Mouse (Mus musculus): ENCODE results near the gene Fam174b. TPM values are rescaled to one million over a fixed set of nuclear protein-coding genes. Genes with fewer than 3 reads are reported as not detected.

The Fam174b gene
- polyA plus RNA-seq (2015; fragmentation: Nextera tagmentation; extraction: Ambion mirVana), result 50.1 and 57.6 TPM in 2 replicates

DNA sequence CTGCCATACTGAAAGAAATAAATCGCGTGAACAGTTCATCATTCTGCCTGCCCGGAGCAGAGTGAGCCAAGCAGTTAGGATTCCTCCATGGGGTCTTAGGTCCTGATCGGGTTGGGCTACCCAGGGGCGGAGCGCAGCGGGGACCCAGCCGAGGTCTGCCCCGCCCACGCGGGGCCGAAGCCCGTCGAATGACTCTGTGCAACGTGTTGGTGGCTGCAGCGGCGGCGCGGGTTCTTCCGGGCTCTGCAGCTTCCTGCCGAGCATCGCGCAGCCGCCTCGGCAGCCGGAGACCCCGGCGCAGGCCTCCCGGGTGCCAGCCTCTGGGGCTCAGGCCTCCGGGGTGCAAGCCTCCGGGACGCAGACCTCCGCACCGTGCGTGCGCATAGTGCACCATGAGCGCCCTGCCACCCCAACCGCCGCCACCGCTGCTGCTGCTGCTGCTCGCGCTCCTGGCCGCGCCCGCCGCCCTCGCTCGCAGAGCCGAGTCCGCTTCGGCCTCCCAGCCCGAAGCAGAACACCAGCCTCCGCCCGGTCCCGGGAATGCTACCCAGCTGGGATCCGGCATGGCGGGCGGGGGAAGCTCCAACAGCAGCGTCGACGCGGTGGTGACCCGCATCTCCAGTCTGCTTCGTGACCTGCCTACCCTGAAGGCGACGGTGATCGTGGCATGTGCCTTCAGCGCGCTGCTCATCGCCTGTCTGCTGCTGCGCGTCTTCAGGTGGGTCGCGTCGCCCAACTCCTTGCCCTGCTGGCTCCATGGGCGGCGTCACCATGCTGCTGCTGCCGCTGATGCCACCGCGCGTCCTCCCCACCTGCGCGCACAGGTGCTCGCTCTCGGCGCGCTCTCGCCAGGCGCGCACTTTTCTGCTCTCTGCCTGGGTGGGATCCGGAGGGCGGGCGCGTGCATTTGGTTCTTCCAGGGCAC is at the start of gene Fam174b:
Gene Fam174b, plus strand, starts transcription at position 192 of the 925 bp plus-strand sequence.
- H3K4me1 ChIP-seq (replicated peaks), result peaks cover 39% of the 10 kb centered on the region
- H3K9me3 ChIP-seq (replicated peaks), result no peaks in the 10 kb centered on the region
- H3K27ac ChIP-seq, result peak within 1 kb of the TSS; percentile 78
- peak within 1 kb of the TSS; percentile 63 for H3K4me3 ChIP-seq
- 2% methylated on average over 94 of the region's 94 CpGs for WGBS
- H3K36me3 ChIP-seq, result no peaks in the 10 kb centered on the region
- H3K27me3 ChIP-seq, result peaks cover 13% of the 10 kb centered on the region
- ATAC-seq (replicated peaks; ENCODE audit: insufficient number of reproducible peaks, insufficient read depth, low FRiP score, low read depth), result peak; percentile 67
- peak within 1 kb of the TSS; percentile 96 for H3K4me2 ChIP-seq
- H3K9ac ChIP-seq, result peak within 1 kb of the TSS; percentile 72

- Histone ChIP-seq H3K36me3 (no peaks in the 10 kb centered on the region), H3K4me2 (no peak overlapping the region)
- ATAC-seq (replicated peaks; ENCODE audit: insufficient number of reproducible peaks, insufficient read depth, low FRiP score, low read depth), result no peak
Observed at GRCm38 (mm10) chr7:73697092-73697491, 43.0 kb upstream of the Fam174b start.

DNA sequence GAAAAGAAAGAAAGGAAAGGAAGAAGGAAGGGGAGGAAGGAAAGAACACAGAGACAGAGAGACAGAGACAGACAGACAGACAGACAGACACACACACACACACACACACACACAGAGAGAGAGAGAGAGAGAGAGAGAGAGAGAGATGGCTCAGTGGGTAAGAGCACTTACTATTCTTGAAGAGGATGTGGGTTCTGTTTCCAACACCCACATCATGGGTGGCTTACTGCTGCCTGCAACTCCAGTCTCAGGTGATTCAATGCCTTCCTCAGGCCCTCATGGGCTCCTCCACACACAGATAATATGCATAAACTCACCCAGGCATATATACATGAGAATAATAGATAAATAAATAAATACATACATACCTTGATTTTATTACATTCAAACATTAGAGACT is 35.8 kb upstream of the Fam174b start:
- no peaks in the 10 kb centered on the region for H3K36me3 ChIP-seq
- H3K9me3 ChIP-seq (replicated peaks), result no peaks in the 10 kb centered on the region
- no peak overlapping the region for H3K4me2 ChIP-seq
- H3K9ac ChIP-seq, result no peak overlapping the region
- no peaks in the 10 kb centered on the region for H3K4me1 ChIP-seq (replicated peaks)
- no peak for ATAC-seq (replicated peaks; ENCODE audit: insufficient number of reproducible peaks, insufficient read depth, low FRiP score, low read depth)
- H3K27ac ChIP-seq, result no peak overlapping the region
- H3K4me3 ChIP-seq, result no peak overlapping the region
- no peaks in the 10 kb centered on the region; the same call in 1 of the 2 replicates for H3K27me3 ChIP-seq

More at GRCm38 (mm10) chr7:73697092-73697491, 43.0 kb upstream of the Fam174b start:
- Histone ChIP-seq H3K4me1 (replicated peaks) (no peaks in the 10 kb centered on the region; the same call in 1 of the 2 replicates), H3K27ac (no peak overlapping the region), H3K27me3 (no peaks in the 10 kb centered on the region), H3K9me3 (replicated peaks) (no peaks in the 10 kb centered on the region), H3K4me3 (no peak overlapping the region), H3K9ac (no peak overlapping the region)
- WGBS, result 41% methylated on average over 3 of the region's 3 CpGs

- Histone ChIP-seq H3K4me2 (no peak overlapping the region), H3K36me3 (no peaks in the 10 kb centered on the region), H3K27me3 (peaks cover 3% of the 10 kb centered on the region; the same call in 1 of the 2 replicates), H3K9ac (no peak overlapping the region), H3K4me1 (replicated peaks) (peaks cover 16% of the 10 kb centered on the region), H3K9me3 (replicated peaks) (no peaks in the 10 kb centered on the region), H3K27ac (no peak overlapping the region), H3K4me3 (no peak overlapping the region)
- ATAC-seq (replicated peaks; ENCODE audit: insufficient number of reproducible peaks, insufficient read depth, low FRiP score, low read depth), result no peak
- 84% methylated on average over 8 of the region's 8 CpGs for WGBS
Observed at GRCm38 (mm10) chr7:73713506-73713905, 26.6 kb upstream of the Fam174b start.

DNA sequence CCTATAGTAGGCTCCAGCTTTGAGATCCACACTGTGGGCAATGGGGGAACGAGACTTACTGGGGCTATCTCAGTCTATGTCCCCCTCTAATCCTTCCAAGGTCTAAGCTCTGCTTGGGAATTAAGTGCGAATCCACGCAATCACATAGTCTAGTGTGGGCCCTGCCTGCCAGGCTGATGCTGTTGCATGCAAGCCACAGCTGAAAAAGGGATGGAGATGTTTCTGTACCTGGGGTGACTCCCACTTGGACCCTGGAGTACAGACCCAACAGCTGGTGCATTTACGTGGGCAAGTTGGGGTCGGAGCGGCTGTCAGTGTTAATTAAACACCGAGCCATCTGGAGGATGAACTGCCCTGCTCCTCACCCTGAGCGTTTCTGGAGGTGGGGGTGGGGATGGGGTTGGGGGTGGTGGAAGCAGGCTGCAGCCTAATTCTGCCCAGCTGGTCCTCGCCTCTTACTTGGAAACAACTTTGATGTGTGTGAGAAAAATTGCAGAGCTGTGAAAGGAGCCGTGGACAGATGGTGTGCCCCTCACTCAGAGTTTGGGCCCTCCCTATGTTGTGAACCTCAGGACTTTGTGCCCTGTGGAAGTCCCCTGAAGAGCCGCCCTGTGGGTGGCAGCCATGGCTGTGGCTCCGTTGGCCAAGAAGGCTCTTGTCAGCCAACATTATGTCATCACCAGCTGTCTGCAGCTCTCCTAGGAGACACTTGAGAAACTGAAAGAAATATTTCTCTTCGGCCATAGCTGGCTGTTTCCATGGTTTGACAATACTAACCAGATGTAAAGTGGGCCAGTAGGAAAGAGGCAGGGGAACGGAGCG is 24.0 kb upstream of the Fam174b start:
- Histone ChIP-seq H3K4me2 (0 out of 2 replicates have a peak overlapping the region, but pooled peaks have one; percentile 16), H3K9me3 (replicated peaks) (no peaks in the 10 kb centered on the region), H3K27ac (0 out of 2 replicates have a peak overlapping the region, but pooled peaks have one; percentile 12), H3K9ac (no peak overlapping the region), H3K27me3 (peaks cover 7% of the 10 kb centered on the region), H3K4me3 (no peak overlapping the region), H3K36me3 (no peaks in the 10 kb centered on the region), H3K4me1 (replicated peaks) (peaks cover 29% of the 10 kb centered on the region)
- ATAC-seq (replicated peaks; ENCODE audit: insufficient number of reproducible peaks, insufficient read depth, low FRiP score, low read depth), result peak; percentile 49; the same call in 1 of the 2 replicates
- 52% methylated on average over 15 of the region's 15 CpGs for WGBS

DNA sequence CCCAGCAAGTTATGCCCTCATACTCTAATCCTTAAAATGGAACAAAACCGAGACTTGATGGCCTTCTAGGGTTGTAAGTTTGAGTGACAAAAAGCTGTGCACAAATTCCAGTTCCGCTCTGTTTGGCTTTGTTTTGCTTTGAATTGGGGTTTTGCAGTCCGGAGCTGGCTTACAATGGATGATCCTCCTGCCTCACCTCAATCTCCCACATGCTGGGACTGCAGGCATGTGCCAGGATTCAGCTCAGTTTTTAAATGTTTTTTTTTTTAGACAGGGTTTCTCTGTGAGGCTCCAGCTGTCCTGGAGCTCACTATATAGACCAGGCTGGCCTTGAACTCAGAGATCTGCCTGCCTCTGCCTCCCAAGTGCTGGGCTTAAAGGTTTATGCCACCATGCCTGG is 23.3 kb upstream of the Fam174b start:
- Histone ChIP-seq H3K4me3 (no peak overlapping the region), H3K4me2 (no peak overlapping the region), H3K9ac (no peak overlapping the region), H3K27me3 (peaks cover 10% of the 10 kb centered on the region), H3K36me3 (no peaks in the 10 kb centered on the region), H3K27ac (no peak overlapping the region), H3K9me3 (replicated peaks) (no peaks in the 10 kb centered on the region), H3K4me1 (replicated peaks) (peaks cover 29% of the 10 kb centered on the region)
- ATAC-seq (replicated peaks; ENCODE audit: insufficient number of reproducible peaks, insufficient read depth, low FRiP score, low read depth), result no peak
- 63% methylated on average over 3 of the region's 3 CpGs for WGBS

GRCm38 (mm10) chr7:73718031-73718430 is 22.1 kb upstream of the Fam174b start:
- Histone ChIP-seq H3K4me1 (replicated peaks) (peaks cover 29% of the 10 kb centered on the region), H3K9ac (no peak overlapping the region), H3K4me3 (no peak overlapping the region), H3K27me3 (peaks cover 13% of the 10 kb centered on the region), H3K27ac (no peak overlapping the region), H3K36me3 (no peaks in the 10 kb centered on the region), H3K9me3 (replicated peaks) (no peaks in the 10 kb centered on the region), H3K4me2 (no peak overlapping the region)
- ATAC-seq (replicated peaks; ENCODE audit: insufficient number of reproducible peaks, insufficient read depth, low FRiP score, low read depth), result no peak
- WGBS, result 49% methylated on average over 10 of the region's 10 CpGs

DNA sequence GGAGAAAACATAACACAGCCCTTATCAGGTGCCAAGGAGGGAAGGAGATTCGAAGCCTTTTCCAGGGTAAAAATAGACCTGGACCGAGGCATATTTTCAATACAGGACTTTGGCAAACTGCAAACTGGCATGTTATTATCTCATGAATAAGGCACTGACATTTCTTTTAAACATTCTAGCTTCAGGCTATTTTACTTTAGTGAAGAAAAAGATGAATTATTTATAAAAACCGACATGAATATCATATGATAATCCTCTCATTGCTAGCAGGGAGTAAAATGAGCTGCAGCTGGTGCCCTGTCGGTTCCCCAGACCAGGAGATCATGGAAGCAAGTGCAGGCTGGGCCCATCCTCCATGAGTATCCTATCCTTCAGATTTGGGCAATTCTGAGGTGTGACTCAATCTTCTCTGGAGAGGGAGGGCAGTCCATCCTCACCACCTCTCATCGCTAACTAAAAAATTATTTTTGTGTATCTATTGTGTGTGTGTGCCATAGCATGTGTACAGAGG is 21.6 kb upstream of the Fam174b start:
- WGBS, result 41% methylated on average over 5 of the region's 5 CpGs
- Histone ChIP-seq H3K36me3 (no peaks in the 10 kb centered on the region), H3K4me2 (no peak overlapping the region), H3K4me3 (no peak overlapping the region), H3K9ac (no peak overlapping the region), H3K9me3 (replicated peaks) (no peaks in the 10 kb centered on the region), H3K4me1 (replicated peaks) (peaks cover 29% of the 10 kb centered on the region), H3K27ac (no peak overlapping the region), H3K27me3 (peaks cover 13% of the 10 kb centered on the region)
- ATAC-seq (replicated peaks; ENCODE audit: insufficient number of reproducible peaks, insufficient read depth, low FRiP score, low read depth), result no peak

DNA sequence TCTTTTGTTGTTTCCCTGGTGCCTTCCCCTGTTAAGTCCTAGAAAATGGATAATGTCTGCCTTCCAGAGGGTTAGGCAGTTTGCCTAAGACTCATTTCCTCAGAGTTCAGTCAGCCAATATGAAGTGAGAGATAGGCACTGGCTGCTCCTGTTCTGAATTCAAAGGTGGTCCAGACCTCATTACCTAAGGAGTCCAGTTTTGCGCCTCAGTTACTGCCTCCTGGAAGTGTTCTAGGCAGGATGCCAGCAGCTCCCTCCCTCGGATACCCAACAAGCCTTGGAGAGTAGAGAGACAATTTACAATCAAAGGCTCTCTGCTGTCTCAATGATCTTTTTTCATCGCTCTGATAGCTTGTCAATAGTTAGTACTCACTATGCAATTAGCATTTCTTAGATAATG is 19.1 kb upstream of the Fam174b start:
- peaks cover 13% of the 10 kb centered on the region for H3K27me3 ChIP-seq
- peaks cover 29% of the 10 kb centered on the region for H3K4me1 ChIP-seq (replicated peaks)
- no peak overlapping the region for H3K4me3 ChIP-seq
- H3K9me3 ChIP-seq (replicated peaks), result no peaks in the 10 kb centered on the region
- no peak overlapping the region for H3K27ac ChIP-seq
- H3K9ac ChIP-seq, result no peak overlapping the region
- 40% methylated on average over 3 of the region's 3 CpGs for WGBS
- H3K4me2 ChIP-seq, result no peak overlapping the region
- no peak for ATAC-seq (replicated peaks; ENCODE audit: insufficient number of reproducible peaks, insufficient read depth, low FRiP score, low read depth)
- H3K36me3 ChIP-seq, result no peaks in the 10 kb centered on the region

- Histone ChIP-seq H3K4me2 (no peak overlapping the region), H3K27ac (no peak overlapping the region), H3K9me3 (replicated peaks) (no peaks in the 10 kb centered on the region), H3K9ac (no peak overlapping the region), H3K4me3 (no peak overlapping the region), H3K27me3 (peaks cover 13% of the 10 kb centered on the region), H3K4me1 (replicated peaks) (peaks cover 25% of the 10 kb centered on the region), H3K36me3 (no peaks in the 10 kb centered on the region)
- 80% methylated on average over 3 of the region's 3 CpGs for WGBS
- no peak for ATAC-seq (replicated peaks; ENCODE audit: insufficient number of reproducible peaks, insufficient read depth, low FRiP score, low read depth)
Observed at GRCm38 (mm10) chr7:73721764-73722163, 18.3 kb upstream of the Fam174b start.

DNA sequence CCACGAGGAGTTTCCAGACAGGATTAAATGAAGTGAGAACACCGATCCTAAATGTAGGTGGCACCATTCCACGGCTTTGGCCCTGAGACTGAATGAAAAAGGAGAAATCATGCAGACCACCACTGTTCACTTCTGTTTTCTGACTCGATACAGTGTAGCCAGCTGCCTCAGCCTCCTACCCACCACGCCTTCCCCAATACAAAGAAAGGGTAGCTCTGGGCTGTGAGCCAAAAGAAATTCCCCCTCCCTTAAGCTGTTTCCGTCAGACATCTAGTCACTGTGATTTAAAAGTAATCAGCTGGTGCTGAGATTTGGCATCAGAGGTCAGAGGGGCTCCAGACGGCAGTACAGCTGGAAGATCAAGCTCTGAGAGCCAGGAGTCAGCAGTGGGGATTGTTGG is 10.2 kb upstream of the Fam174b start:
- H3K4me2 ChIP-seq, result no peak overlapping the region
- H3K9ac ChIP-seq, result no peak overlapping the region
- WGBS, result 41% methylated on average over 7 of the region's 7 CpGs
- 0 out of 2 replicates have a peak, but pooled peaks cover 3% of the 10 kb centered on the region for H3K27me3 ChIP-seq
- peaks cover 9% of the 10 kb centered on the region; the same call in 1 of the 2 replicates for H3K4me1 ChIP-seq (replicated peaks)
- H3K4me3 ChIP-seq, result no peak overlapping the region
- ATAC-seq (replicated peaks; ENCODE audit: insufficient number of reproducible peaks, insufficient read depth, low FRiP score, low read depth), result peak; percentile 58
- H3K36me3 ChIP-seq, result no peaks in the 10 kb centered on the region
- no peaks in the 10 kb centered on the region for H3K9me3 ChIP-seq (replicated peaks)
- no peak overlapping the region for H3K27ac ChIP-seq
